Mouse (Mus musculus) bone marrow macrophage, adult 2 months (primary cell): Measurements from ENCODE around the gene Csdc2. TPM values are rescaled to one million over a fixed set of nuclear protein-coding genes. Genes with fewer than 3 reads are reported as not detected.

Experiments
- H3K27ac ChIP-seq: 2 replicates; pipeline ENCODE4 v1.5.1; 2012; ENCODE audit warnings: low read depth, low read length; ENCODE audit not compliant: insufficient read depth
- H3K4me1 ChIP-seq: 2 replicates; pipeline ENCODE4 v1.6.1; 2012; ENCODE audit warnings: low read length; ENCODE audit not compliant: control insufficient read depth, insufficient read depth
- H3K4me3 ChIP-seq: 2 replicates; pipeline ENCODE4 v1.5.1; 2012; ENCODE audit warnings: mild to moderate bottlenecking, low read length, moderate library complexity; ENCODE audit not compliant: insufficient read depth
- CTCF ChIP-seq: IDR thresholded peaks from 2 replicates; pipeline ENCODE4 v1.5.1; 2012; ENCODE audit warnings: low read depth, mild to moderate bottlenecking, low read length, moderate library complexity
- POLR2A ChIP-seq: IDR thresholded peaks from 2 replicates; pipeline ENCODE4 v1.6.1; 2012; ENCODE audit warnings: mild to moderate bottlenecking, low read depth, low read length, borderline replicate concordance
- polyA plus RNA-seq: library from polyadenylated mRNA; stranded (reverse); fragments of >200 nt; gene quantifications from 2 replicates; pipeline ENCODE4 v1.2.4, GENCODE M21; 2012; ENCODE audit not compliant: missing spikeins, insufficient read depth, insufficient read length

Gene Csdc2
- polyA plus RNA-seq, 1 experiment, result not detected

DNA sequence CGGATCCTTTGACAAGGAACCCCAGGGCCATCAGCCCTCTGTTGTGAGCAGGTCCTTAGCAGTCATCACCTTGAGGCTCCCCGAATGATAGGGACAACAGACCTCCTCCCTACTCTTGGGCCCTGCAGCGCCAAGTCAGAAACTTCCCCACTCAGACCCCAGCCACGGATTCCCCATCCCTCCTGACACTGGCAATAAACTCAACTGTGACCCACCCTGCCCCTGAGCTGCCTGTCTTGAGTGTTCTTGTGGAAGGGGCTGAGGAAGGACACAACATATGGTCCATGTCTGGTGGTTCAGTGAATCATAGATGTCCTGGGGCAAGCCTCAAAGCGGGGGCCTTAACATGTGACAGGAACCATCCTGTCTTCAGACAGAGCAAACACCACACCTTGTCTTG is 14.2 kb downstream of the Csdc2 start:
- no peak overlapping the region for H3K27ac ChIP-seq
- no peak overlapping the region for H3K4me3 ChIP-seq
- TF ChIP-seq CTCF (no peak), POLR2A (no peak)
- H3K4me1 ChIP-seq, result peaks cover 6% of the 10 kb centered on the region

DNA sequence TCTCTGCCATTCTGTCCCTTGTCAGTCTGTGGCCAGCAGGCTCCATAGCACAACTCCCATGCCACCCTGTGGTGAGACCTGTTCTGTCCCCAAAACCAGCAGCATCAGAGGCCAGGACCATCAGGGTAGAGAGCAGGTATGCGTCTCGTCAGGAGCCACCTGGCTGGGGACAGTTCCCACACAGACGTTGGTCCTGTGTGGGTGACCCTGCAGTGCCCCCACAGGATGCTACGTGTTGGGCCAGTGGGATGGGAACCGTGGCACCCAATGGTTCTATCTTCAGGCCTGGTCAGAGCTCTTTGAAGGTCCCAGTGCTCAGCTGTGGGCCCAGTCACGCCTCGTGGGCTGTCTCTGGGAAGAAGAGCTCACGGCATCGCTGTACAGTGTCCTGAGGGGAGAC is 14.6 kb downstream of the Csdc2 start:
- TF ChIP-seq POLR2A (no peak), CTCF (no peak)
- Histone ChIP-seq H3K4me3 (no peak overlapping the region), H3K27ac (no peak overlapping the region), H3K4me1 (peaks cover 6% of the 10 kb centered on the region)

DNA sequence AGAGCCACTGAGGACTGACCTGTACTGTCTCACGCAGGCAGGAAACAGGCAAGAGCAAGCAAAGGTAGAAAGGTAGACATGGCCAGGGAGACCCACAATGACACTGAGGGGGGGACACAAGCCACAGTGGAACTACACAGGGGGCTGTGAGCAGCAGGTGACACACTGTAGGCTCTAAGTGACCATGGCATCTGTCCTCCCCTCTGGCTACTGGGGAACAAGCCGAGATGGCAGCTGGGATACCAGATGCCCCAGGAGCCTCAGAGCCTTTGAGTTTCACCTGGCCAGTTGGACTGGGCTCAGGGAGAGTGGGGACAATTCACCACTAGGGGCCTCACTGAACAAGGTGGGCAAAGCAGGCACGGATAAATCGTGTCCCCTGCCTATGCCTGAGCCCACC is 15.8 kb downstream of the Csdc2 start:
- Histone ChIP-seq H3K4me3 (no peak overlapping the region), H3K4me1 (peaks cover 6% of the 10 kb centered on the region), H3K27ac (no peak overlapping the region)
- TF ChIP-seq CTCF (no peak), POLR2A (no peak)

DNA sequence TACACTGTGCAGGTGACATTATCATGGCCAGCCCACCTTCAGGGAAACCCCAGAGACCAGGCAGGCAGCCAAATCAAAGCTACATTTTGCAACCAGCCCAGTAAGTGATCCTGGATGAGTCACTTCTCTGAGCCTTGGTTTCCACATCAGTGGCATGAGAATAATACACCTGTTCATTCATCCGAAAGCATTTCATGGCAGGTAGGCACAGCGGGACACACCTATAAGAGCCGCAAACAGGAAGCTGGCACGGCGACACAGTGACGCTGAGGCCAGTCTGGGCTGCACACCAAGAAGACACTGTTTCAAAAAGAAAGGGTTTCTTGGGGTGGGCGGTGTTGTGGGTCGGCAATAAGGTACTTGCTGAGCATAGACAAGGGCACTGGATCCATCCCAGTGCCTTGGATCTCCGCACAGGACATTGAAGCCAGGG is 17.6 kb downstream of the Csdc2 start:
- no peak overlapping the region for H3K4me3 ChIP-seq
- H3K4me1 ChIP-seq, result no peaks in the 10 kb centered on the region
- H3K27ac ChIP-seq, result no peak overlapping the region
- TF ChIP-seq CTCF (no peak), POLR2A (no peak)

DNA sequence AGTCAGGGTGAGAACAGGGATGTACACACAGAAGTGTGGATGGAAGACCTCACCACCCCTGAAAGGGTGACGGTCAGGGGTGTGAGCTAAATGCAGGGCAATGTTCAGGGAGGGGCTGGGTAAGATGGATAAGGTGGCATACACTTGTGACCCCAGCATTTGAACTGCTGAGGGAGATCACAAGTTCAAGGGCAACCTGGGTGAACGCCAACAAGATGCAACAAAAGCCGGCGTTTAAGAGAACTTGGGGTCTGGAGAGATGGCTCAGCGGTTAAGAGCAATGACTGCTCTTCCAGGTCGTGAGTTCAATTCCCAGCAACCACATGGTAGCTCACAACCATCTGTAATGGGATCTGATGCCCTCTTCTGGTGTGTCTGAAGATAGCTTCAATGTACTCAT is 18.2 kb downstream of the Csdc2 start:
- H3K27ac ChIP-seq, result no peak overlapping the region
- no peak overlapping the region for H3K4me3 ChIP-seq
- TF ChIP-seq POLR2A (no peak), CTCF (no peak)
- H3K4me1 ChIP-seq, result peaks cover 2% of the 10 kb centered on the region

DNA sequence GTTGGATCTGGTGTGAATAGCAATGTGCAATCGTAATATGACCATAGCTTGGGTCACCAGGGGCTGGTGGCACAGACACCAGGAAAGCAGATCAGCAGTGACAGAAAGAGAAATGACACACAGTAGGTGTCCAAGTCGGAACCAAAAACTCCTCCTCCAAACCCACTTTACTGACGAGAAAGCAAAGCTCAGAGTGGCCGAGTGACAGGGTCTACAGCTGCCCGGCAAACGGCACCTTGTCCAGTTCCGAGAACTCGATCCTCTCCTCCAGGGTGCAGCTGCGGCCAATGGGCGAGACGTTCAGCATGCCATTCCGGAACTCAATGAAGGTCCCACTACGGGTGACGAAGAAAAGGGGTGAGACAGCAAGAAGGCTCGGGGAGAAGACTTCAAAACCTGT is 18.9 kb downstream of the Csdc2 start:
- Histone ChIP-seq H3K27ac (no peak overlapping the region), H3K4me3 (no peak overlapping the region), H3K4me1 (peaks cover 4% of the 10 kb centered on the region)
- TF ChIP-seq CTCF, result no peak
- TF ChIP-seq POLR2A, result no peak

DNA sequence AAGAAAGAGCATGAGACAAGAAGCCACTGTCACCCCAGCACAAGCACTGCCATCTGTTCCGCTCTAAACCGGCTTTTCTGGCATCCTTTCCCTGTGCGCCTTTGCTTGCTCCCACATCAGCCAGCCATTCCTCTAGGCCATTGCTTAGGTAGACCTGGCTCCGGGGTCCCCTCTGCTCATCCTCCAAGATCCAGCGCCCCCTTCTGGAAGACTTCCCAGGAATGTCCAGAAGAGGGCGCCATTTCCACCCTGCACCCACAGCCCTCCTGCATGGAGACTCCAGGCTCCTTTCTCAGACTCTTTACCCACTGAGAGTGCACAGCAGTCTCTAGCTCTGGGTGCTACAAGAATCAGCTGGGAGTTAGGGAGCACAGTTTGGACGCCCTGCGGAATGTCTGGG is 19.9 kb downstream of the Csdc2 start:
- Histone ChIP-seq H3K27ac (no peak overlapping the region), H3K4me3 (no peak overlapping the region), H3K4me1 (peaks cover 6% of the 10 kb centered on the region)
- TF ChIP-seq CTCF, result peak; percentile 99
- no peak for TF ChIP-seq POLR2A

DNA sequence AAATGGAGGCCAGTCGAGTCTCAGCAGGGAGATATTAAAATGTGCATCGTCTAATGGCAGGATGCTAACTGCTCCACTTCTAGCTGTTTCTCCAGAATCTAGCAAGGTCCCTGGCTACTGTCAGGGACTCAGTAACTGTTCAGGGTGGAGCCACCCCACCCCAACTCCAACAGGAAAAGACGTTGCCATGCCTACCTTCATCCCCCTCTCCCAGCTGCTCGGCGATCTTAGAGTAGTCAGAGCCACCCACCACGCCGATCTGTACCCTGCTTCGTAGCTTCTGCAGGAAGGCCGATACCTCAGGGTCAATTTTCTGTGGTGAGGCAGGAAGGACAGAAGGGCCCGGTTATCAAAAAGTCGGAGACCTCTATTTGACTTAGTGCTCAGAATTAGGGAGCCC is 21.0 kb downstream of the Csdc2 start:
- peaks cover 6% of the 10 kb centered on the region for H3K4me1 ChIP-seq
- no peak overlapping the region for H3K27ac ChIP-seq
- no peak overlapping the region for H3K4me3 ChIP-seq
- TF ChIP-seq POLR2A (no peak), CTCF (no peak)

DNA sequence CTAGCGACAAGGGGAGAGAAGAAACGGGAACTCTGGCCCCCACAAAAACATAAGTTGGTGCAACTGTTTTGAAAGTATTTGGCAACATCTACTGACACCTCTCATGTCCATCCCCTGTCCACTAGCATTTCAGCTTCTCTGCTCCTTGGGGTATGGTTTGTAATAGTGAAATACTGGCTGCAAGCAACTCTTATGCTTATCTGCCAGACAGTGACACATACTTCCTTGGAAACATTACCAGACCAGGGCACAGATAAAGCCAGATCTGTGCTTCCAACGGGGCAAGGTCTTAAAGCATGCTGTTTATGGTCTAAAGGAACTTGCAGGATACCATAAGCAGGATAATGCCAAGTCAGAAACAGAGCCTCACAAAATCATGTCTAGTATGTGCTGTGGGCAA is 22.3 kb downstream of the Csdc2 start:
- no peak overlapping the region for H3K4me3 ChIP-seq
- no peak overlapping the region for H3K27ac ChIP-seq

DNA sequence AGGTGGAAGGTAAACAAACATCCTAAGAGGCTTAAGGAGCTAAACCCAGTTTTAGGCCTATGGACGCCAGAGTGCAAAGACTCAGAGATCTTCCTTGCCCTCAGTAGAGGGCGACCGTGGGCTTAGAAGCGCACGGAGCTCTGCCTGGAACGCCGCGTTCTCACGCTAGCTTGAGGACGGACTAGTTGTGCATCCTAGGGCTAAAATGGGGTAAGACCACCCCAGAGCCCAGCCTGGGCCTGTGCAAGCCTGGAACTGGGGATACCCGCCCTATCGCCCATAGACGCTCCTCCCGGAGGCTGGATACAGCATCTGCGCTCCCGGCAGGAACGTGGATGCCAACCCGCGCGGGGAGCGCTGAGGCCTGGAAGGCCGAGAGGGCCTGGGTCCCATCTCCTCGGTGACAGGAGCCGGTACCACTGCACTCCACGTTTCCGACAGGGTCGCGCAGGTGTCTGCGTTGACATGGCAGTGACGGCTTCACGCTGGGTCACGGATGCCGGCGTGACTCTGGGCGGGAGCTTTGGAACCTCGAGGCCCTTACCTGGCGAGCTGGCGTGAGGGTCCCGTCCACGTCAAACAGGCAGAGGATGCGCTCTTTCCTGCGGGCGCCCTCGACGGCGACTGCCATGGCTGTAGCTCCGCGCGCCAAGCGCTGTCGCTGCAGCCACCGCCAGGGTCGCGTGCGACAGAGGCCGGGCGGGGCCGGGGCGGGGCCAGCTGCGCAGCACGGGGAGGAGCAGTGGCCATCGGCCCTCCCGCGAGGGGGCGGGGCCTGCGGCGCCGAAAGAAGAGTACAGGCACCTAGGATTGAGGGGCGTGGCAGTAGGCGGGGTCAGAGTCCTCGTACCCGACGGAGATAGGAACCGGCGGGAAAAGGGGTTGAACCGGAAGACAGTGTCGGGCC is 23.9 kb downstream of the Csdc2 start, which contains the start of gene Pmm1:
Gene Pmm1 (minus strand): TSS at position 760 of the 907 bp plus-strand sequence.
- 0 out of 2 replicates have a peak within 1 kb of the TSS, but pooled peaks have one; percentile 5 for H3K27ac ChIP-seq
- peak; percentile 43 for TF ChIP-seq CTCF
- no peak for TF ChIP-seq POLR2A
- peak within 1 kb of the TSS; percentile 75 for H3K4me3 ChIP-seq
- H3K4me1 ChIP-seq, result peaks cover 6% of the 10 kb centered on the region

More for the DNA sequence above, 22.3 kb downstream of the Csdc2 start:
- peaks cover 6% of the 10 kb centered on the region for H3K4me1 ChIP-seq
- TF ChIP-seq POLR2A (no peak), CTCF (no peak)
